24 mouse cellular contexts compared by ENCODE assay signal in genomic region chr4:59471306-59471705, GRCm38 (mm10).
"Had no signal": no experiment of that assay in that cellular context is flagged by ENCODE, and none has a peak within 500 bp of the region (broad histone marks: within the 10 kb centered on the region; RNA-seq: fewer than 3 reads in every experiment).

No protein-coding gene starts in this region.

- H3K27ac ChIP-seq: kidney, postnatal 0 days; layer of hippocampus, adult 2 months; left cerebral cortex, adult 2 months; limb, embryonic 12.5 days; limb, embryonic 15.5 days; neural tube, embryonic 12.5 days; neural tube, embryonic 15.5 days; stomach, postnatal 0 days had no signal

- H3K4me1 ChIP-seq: limb, embryonic 12.5 days; limb, embryonic 15.5 days; neural tube, embryonic 12.5 days; neural tube, embryonic 15.5 days had no signal

- H3K27me3 ChIP-seq: limb, embryonic 12.5 days; limb, embryonic 15.5 days; neural tube, embryonic 12.5 days; neural tube, embryonic 15.5 days had no signal

- H3K36me3 ChIP-seq: limb, embryonic 12.5 days; limb, embryonic 15.5 days; neural tube, embryonic 12.5 days; neural tube, embryonic 15.5 days had no signal

- H3K4me3 ChIP-seq: layer of hippocampus, adult 2 months; left cerebral cortex, adult 2 months; limb, embryonic 12.5 days; limb, embryonic 15.5 days; neural tube, embryonic 12.5 days; neural tube, embryonic 15.5 days had no signal

- H3K9me3 ChIP-seq: limb, embryonic 12.5 days; limb, embryonic 15.5 days; neural tube, embryonic 12.5 days; neural tube, embryonic 15.5 days had no signal

- DNase-seq: kidney, adult 18-20 months; kidney, adult 9 months; kidney, postnatal 25 days; layer of hippocampus, adult 9-11 months; layer of hippocampus, postnatal 36 days; left cerebral cortex, postnatal 4 days; lung, embryonic 14.5 days; lung, postnatal 36 days; midbrain, embryonic 14.5 days; right cerebral cortex, adult 18-20 months; right cerebral cortex, postnatal 14 days; right cerebral cortex, postnatal 4 days; thymus, adult 2 months; thymus, postnatal 25 days had no signal

- ATAC-seq: lung, postnatal 0 days had no signal

- H3K4me2 ChIP-seq: limb, embryonic 12.5 days; limb, embryonic 15.5 days; lung, embryonic 14.5 days; midbrain, embryonic 11.5 days; neural tube, embryonic 12.5 days; neural tube, embryonic 15.5 days had no signal

- H3K9ac ChIP-seq: limb, embryonic 12.5 days; limb, embryonic 15.5 days; lung, embryonic 14.5 days; neural tube, embryonic 12.5 days; neural tube, embryonic 15.5 days had no signal
